Mouse (Mus musculus): ENCODE results near the gene Tunar. TPM values are rescaled to one million over a fixed set of nuclear protein-coding genes. Genes with fewer than 3 reads are reported as not detected.
A peak's percentile ranks its signal among the peaks of the same experiment; 100 is the strongest.

Gene Tunar
- polyA plus RNA-seq, 1 experiment: not detected

- 15% methylated on average over 10 of the region's 10 CpGs for WGBS
- no peak overlapping the region for H3K4me3 ChIP-seq (ENCODE audit: insufficient read depth, low read depth, low read length)
- H3K4me1 ChIP-seq (ENCODE audit: control insufficient read depth, insufficient read depth, low read length): peaks cover 9% of the 10 kb centered on the region; the same call in 1 of the 2 replicates
- peak; percentile 62 for TF ChIP-seq CTCF (IDR thresholded peaks at IDR 0.05; ENCODE audit: insufficient read depth, low read depth, low read length)
- TF ChIP-seq POLR2A (IDR thresholded peaks at IDR 0.05; ENCODE audit: insufficient read depth, low read depth, low read length): no peak
- no peak overlapping the region for H3K27ac ChIP-seq (ENCODE audit: insufficient read depth, low read depth, low read length)
These were observed 93.5 kb downstream of the Tunar start for GRCm38 (mm10) chr12:105427039-105427757.

- H3K27ac ChIP-seq (ENCODE audit: insufficient read depth, low read depth, low read length): no peak overlapping the region
- no peak for TF ChIP-seq POLR2A (IDR thresholded peaks at IDR 0.05; ENCODE audit: insufficient read depth, low read depth, low read length)
- 0 out of 2 replicates have a peak, but pooled peaks cover under 1% of the 10 kb centered on the region for H3K4me1 ChIP-seq (ENCODE audit: control insufficient read depth, insufficient read depth, low read length)
- H3K4me3 ChIP-seq (ENCODE audit: insufficient read depth, low read depth, low read length): no peak overlapping the region
- WGBS: 47% methylated on average over 3 of the region's 3 CpGs
These were observed 98.2 kb downstream of the Tunar start for GRCm38 (mm10) chr12:105431872-105432271.

- TF ChIP-seq POLR2A (IDR thresholded peaks at IDR 0.05; ENCODE audit: insufficient read depth, low read depth, low read length): no peak
- no peak for TF ChIP-seq CTCF (IDR thresholded peaks at IDR 0.05; ENCODE audit: insufficient read depth, low read depth, low read length)
- Histone ChIP-seq H3K4me1 (ENCODE audit: control insufficient read depth, insufficient read depth, low read length) (no peaks in the 10 kb centered on the region), H3K27ac (ENCODE audit: insufficient read depth, low read depth, low read length) (no peak overlapping the region), H3K4me3 (ENCODE audit: insufficient read depth, low read depth, low read length) (no peak overlapping the region)
- WGBS: 76% methylated on average over 3 of the region's 3 CpGs
These were observed 99.1 kb downstream of the Tunar start for GRCm38 (mm10) chr12:105432807-105433206.

Other genes with a start within 250 kb of the Tunar start
- gene Tcl1b2, start 187.9 kb upstream of the Tunar start, polyA plus RNA-seq (2012; ENCODE audit: insufficient read depth, insufficient read length, low replicate concordance, missing spikeins): not detected in 2 replicates
- gene Tcl1b1, start 174.2 kb upstream of the Tunar start, polyA plus RNA-seq (2012; ENCODE audit: insufficient read depth, insufficient read length, low replicate concordance, missing spikeins): not detected in 2 replicates
- not detected in 2 replicates for gene Tcl1b5, start 157.5 kb upstream of the Tunar start, polyA plus RNA-seq (2012; ENCODE audit: insufficient read depth, insufficient read length, low replicate concordance, missing spikeins)
- gene Tcl1b3, start 142.8 kb upstream of the Tunar start, polyA plus RNA-seq (2012; ENCODE audit: insufficient read depth, insufficient read length, low replicate concordance, missing spikeins): not detected in 2 replicates
- gene Tcl1b4, start 131.9 kb upstream of the Tunar start, polyA plus RNA-seq (2012; ENCODE audit: insufficient read depth, insufficient read length, low replicate concordance, missing spikeins): not detected in 2 replicates
- not detected in 2 replicates for gene Tcl1, start 111.1 kb upstream of the Tunar start, polyA plus RNA-seq (2012; ENCODE audit: insufficient read depth, insufficient read length, low replicate concordance, missing spikeins)
- gene D430019H16Rik, start 120.0 kb downstream of the Tunar start, polyA plus RNA-seq (2012; ENCODE audit: insufficient read depth, insufficient read length, low replicate concordance, missing spikeins): not detected in 2 replicates
- not detected in 2 replicates for gene Bdkrb2, start 229.4 kb downstream of the Tunar start, polyA plus RNA-seq (2012; ENCODE audit: insufficient read depth, insufficient read length, low replicate concordance, missing spikeins)